Mouse (Mus musculus) stomach, embryonic 14.5 days (tissue): ENCODE data around the gene Tmem267. TPM values are rescaled to one million over a fixed set of nuclear protein-coding genes. Genes with fewer than 3 reads are reported as not detected.

Source experiments
- ATAC-seq: fragments of 200-750 bp; cut with Nextera tagmentation; 2 replicates; pipeline ENCODE4 v1.8.0; 2017; ENCODE audit warnings: low read depth, moderate TSS enrichment; ENCODE audit not compliant: insufficient number of reproducible peaks, insufficient read depth, low FRiP score
- H3K27ac ChIP-seq: fragments of 300-500 bp; sonication (generic); 2 replicates; pipeline ENCODE4 v1.5.1; 2014; ENCODE audit warnings: mild to moderate bottlenecking, low read length, moderate library complexity, mixed read lengths
- H3K27me3 ChIP-seq: fragments of 300-500 bp; sonication (generic); 2 replicates; pipeline ENCODE4 v1.6.1; 2014; ENCODE audit warnings: low read length, control low read depth, mixed read lengths; ENCODE audit not compliant: control insufficient read depth, insufficient read depth
- H3K36me3 ChIP-seq: fragments of 300-500 bp; sonication (generic); 2 replicates; pipeline ENCODE4 v1.6.1; 2014; ENCODE audit warnings: mild to moderate bottlenecking, control low read depth, low read length, moderate library complexity, mixed read lengths; ENCODE audit not compliant: control insufficient read depth, insufficient read depth
- H3K4me1 ChIP-seq: fragments of 300-500 bp; sonication (generic); 2 replicates; pipeline ENCODE4 v1.6.1; 2014; ENCODE audit warnings: low read length, control low read depth, mixed read lengths; ENCODE audit not compliant: control insufficient read depth, insufficient read depth
- H3K4me2 ChIP-seq: fragments of 300-500 bp; sonication (generic); replicated peaks from 2 replicates; pipeline ENCODE4 v1.6.1; 2014; ENCODE audit warnings: low read depth, low read length, control low read depth
- H3K4me3 ChIP-seq: fragments of 300-500 bp; sonication (generic); 2 replicates; pipeline ENCODE4 v1.5.1; 2014; ENCODE audit warnings: low read depth, low read length, control low read depth
- H3K9ac ChIP-seq: fragments of 300-500 bp; sonication (generic); replicated peaks from 2 replicates; pipeline ENCODE4 v1.6.1; 2014; ENCODE audit warnings: low read depth, mild to moderate bottlenecking, control low read depth, low read length, moderate library complexity, mixed read lengths
- H3K9me3 ChIP-seq: fragments of 300-500 bp; sonication (generic); 2 replicates; pipeline ENCODE4 v1.6.1; 2016; ENCODE audit warnings: low read depth, low read length, control low read depth; ENCODE audit not compliant: control insufficient read depth
- WGBS: fragments of 180-500 bp; shearing (Covaris S2); extraction: QIAGEN DNeasy Blood & Tissue Kit; methylation state at CpG from one replicate; pipeline ENCODE4 v1.1.7; 2014; 5-methylcytosine and 5-hydroxymethylcytosine counted together
- polyA plus RNA-seq: library from polyadenylated mRNA; unstranded; fragments of >200 nt; fragmentation: Nextera tagmentation; extraction: Ambion mirVana; gene quantifications from 2 replicates; pipeline ENCODE4 v1.2.1, GENCODE M21; 2014

The Tmem267 gene
- polyA plus RNA-seq = 1.2 and 1.6 TPM in 2 replicates

- H3K36me3 ChIP-seq = peaks cover 9% of the 10 kb centered on the region; the same call in 1 of the 2 replicates
- WGBS = 60% methylated on average over 87 of the region's 87 CpGs
- H3K4me1 ChIP-seq = no peaks in the 10 kb centered on the region
- peak within 1 kb of the TSS; percentile 38 for H3K4me2 ChIP-seq
- H3K9ac ChIP-seq = 0 out of 2 replicates have a peak within 1 kb of the TSS, but pooled peaks have one; percentile 0
- H3K9me3 ChIP-seq = peaks cover 4% of the 10 kb centered on the region; the same call in 1 of the 2 replicates
- H3K27ac ChIP-seq = no peak within 1 kb of the TSS
- no peaks in the 10 kb centered on the region for H3K27me3 ChIP-seq
- no peak for ATAC-seq
- no peak within 1 kb of the TSS for H3K4me3 ChIP-seq
Measured at GRCm38 (mm10) chr13:119487880-119488580, at the start of gene Tmem267, which contains the start of gene 3110070M22Rik. Tmem267 (plus strand) TSS chr13:119488039. 3110070M22Rik (minus strand) TSS chr13:119488383.

GRCm38 (mm10) chr13:119442244-119442643 is 45.6 kb upstream of the Tmem267 start:
- Histone ChIP-seq H3K27ac (no peak overlapping the region), H3K4me3 (no peak overlapping the region), H3K4me2 (no peak overlapping the region), H3K27me3 (no peaks in the 10 kb centered on the region), H3K4me1 (no peaks in the 10 kb centered on the region), H3K36me3 (peaks cover 53% of the 10 kb centered on the region), H3K9me3 (no peaks in the 10 kb centered on the region), H3K9ac (no peak overlapping the region)
- 89% methylated on average over 1 of the region's 1 CpGs for WGBS
- no peak for ATAC-seq

GRCm38 (mm10) chr13:119453563-119453962 is 34.3 kb upstream of the Tmem267 start:
- Histone ChIP-seq H3K9me3 (no peaks in the 10 kb centered on the region), H3K4me2 (no peak overlapping the region), H3K4me1 (no peaks in the 10 kb centered on the region), H3K9ac (no peak overlapping the region), H3K27ac (no peak overlapping the region), H3K36me3 (peaks cover 44% of the 10 kb centered on the region), H3K27me3 (no peaks in the 10 kb centered on the region), H3K4me3 (no peak overlapping the region)
- no peak for ATAC-seq
- WGBS = 96% methylated on average over 4 of the region's 4 CpGs

DNA sequence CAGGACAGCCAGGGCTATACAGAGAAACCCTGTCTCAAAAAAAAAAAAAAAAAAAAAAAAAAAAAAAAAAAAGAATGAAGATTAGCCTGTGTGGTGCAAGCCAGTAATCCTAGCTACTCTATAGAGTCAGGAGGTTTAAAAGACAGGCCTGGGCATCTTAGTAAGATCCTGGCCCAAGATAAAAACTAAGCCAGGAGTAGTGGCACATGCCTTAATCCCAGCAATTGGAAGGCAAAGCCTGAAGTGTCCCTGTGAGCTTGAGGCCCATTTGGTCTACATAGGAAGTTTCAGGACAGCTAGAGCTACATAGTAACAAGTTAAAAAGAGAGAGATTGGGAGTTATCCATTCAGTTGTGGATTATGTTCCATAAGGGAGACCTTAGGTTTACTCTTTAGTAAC is 32.8 kb upstream of the Tmem267 start:
- Histone ChIP-seq H3K4me1 (no peaks in the 10 kb centered on the region), H3K36me3 (peaks cover 46% of the 10 kb centered on the region)
- no peak for ATAC-seq

DNA sequence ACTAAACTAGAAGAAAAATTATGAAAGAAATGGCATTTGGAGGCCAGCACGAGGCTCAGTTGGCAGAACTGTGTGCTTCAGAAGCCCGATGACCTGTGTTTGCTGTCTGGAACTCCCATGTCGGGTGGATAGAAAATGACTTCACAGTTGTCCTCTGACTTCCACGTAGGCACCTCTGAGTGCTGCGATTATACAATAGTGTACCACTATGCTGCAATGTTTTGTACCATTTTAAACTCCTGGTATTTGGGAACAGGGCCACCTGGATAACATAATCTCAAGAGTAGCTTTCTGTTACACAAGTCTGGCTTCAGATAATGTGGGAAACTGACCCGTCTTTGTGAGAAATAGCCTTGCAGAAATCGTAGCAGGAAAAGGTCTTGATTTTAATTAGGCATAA is 31.5 kb upstream of the Tmem267 start:
- no peak for ATAC-seq
- H3K4me3 ChIP-seq = no peak overlapping the region
- 88% methylated on average over 7 of the region's 7 CpGs for WGBS
- no peaks in the 10 kb centered on the region for H3K4me1 ChIP-seq
- H3K9me3 ChIP-seq = no peaks in the 10 kb centered on the region
- H3K27me3 ChIP-seq = no peaks in the 10 kb centered on the region
- H3K27ac ChIP-seq = no peak overlapping the region
- H3K4me2 ChIP-seq = no peak overlapping the region
- no peak overlapping the region for H3K9ac ChIP-seq
- peaks cover 33% of the 10 kb centered on the region for H3K36me3 ChIP-seq

More for the DNA sequence above, 32.8 kb upstream of the Tmem267 start:
- Histone ChIP-seq H3K27ac (no peak overlapping the region), H3K27me3 (no peaks in the 10 kb centered on the region), H3K9ac (no peak overlapping the region), H3K4me2 (no peak overlapping the region), H3K9me3 (no peaks in the 10 kb centered on the region), H3K4me3 (no peak overlapping the region)

- Histone ChIP-seq H3K27me3 (no peaks in the 10 kb centered on the region), H3K27ac (peak overlapping the region; percentile 73), H3K9ac (0 out of 2 replicates have a peak overlapping the region, but pooled peaks have one; percentile 21), H3K4me3 (peak overlapping the region; percentile 75), H3K36me3 (peaks cover 19% of the 10 kb centered on the region), H3K4me1 (no peaks in the 10 kb centered on the region), H3K9me3 (no peaks in the 10 kb centered on the region), H3K4me2 (peak overlapping the region; percentile 56)
- peak; percentile 54; the same call in 1 of the 2 replicates for ATAC-seq
- 5% methylated on average over 10 of the region's 10 CpGs for WGBS
Measured at GRCm38 (mm10) chr13:119461900-119462595, 25.8 kb upstream of the Tmem267 start.

- H3K4me2 ChIP-seq = peak within 1 kb of the TSS; percentile 76
- peaks cover 21% of the 10 kb centered on the region for H3K36me3 ChIP-seq
- no peaks in the 10 kb centered on the region for H3K27me3 ChIP-seq
- H3K9ac ChIP-seq = peak within 1 kb of the TSS; percentile 34
- peak; percentile 95 for ATAC-seq
- peak within 1 kb of the TSS; percentile 75 for H3K4me3 ChIP-seq
- peak within 1 kb of the TSS; percentile 73 for H3K27ac ChIP-seq
- no peaks in the 10 kb centered on the region for H3K9me3 ChIP-seq
- no peaks in the 10 kb centered on the region for H3K4me1 ChIP-seq
- 2% methylated on average over 57 of the region's 57 CpGs for WGBS
Measured at GRCm38 (mm10) chr13:119462596-119463560, 25.0 kb upstream of the Tmem267 start, which contains the start of gene 4833420G17Rik. 4833420G17Rik (plus strand) TSS chr13:119462768.

- no peak overlapping the region for H3K9ac ChIP-seq
- H3K9me3 ChIP-seq = no peaks in the 10 kb centered on the region
- H3K27ac ChIP-seq = no peak overlapping the region
- no peak overlapping the region for H3K4me3 ChIP-seq
- no peaks in the 10 kb centered on the region for H3K4me1 ChIP-seq
- H3K4me2 ChIP-seq = no peak overlapping the region
- H3K36me3 ChIP-seq = peaks cover 60% of the 10 kb centered on the region
- WGBS = 92% methylated on average over 9 of the region's 9 CpGs
- no peaks in the 10 kb centered on the region for H3K27me3 ChIP-seq
- no peak for ATAC-seq
Measured at GRCm38 (mm10) chr13:119476631-119477030, 11.2 kb upstream of the Tmem267 start.
